Mouse (Mus musculus) adrenal gland, adult 2 months (tissue): ENCODE results near the gene Lrrc30. TPM values are rescaled to one million over a fixed set of nuclear protein-coding genes. Genes with fewer than 3 reads are reported as not detected.

Source experiments
- DNase-seq: peaks from one replicate; pipeline ENCODE4 v3.0.0; 2021
- polyA plus RNA-seq: library from polyadenylated mRNA; depleted of rRNA; stranded (reverse); fragments of >200 nt; gene quantifications from 2 replicates; pipeline ENCODE4 v1.2.3, GENCODE M21; 2012; rRNA removed
- total RNA-seq, 2 experiments: library from RNA; stranded (reverse); gene quantifications; 2 replicates each; pipeline ENCODE4 v1.2.3; 2021

Gene Lrrc30
- total and polyA plus RNA-seq, 3 experiments = 0.14 to 0.41 (median 0.28) TPM

DNA sequence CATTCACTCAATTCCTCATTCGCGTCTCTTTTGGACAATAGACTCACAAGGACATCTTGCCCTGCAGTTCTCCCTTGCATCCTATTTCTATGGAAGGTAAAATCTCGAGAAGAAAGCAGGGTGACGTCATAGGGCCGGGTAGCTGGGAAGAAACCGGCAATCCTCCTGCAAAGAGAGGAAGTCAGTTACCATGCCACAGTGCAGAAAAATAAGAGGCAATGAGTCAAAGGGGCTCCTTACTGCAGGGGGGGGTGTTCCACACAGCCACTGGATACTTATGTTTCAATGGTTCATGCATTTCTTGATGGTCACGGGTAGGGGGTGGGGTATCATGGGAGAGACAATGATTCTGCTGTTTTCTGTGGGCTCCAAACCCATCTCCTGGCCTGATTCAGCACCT lies 49.1 kb downstream of the Lrrc30 start:
- no peak for DNase-seq

DNA sequence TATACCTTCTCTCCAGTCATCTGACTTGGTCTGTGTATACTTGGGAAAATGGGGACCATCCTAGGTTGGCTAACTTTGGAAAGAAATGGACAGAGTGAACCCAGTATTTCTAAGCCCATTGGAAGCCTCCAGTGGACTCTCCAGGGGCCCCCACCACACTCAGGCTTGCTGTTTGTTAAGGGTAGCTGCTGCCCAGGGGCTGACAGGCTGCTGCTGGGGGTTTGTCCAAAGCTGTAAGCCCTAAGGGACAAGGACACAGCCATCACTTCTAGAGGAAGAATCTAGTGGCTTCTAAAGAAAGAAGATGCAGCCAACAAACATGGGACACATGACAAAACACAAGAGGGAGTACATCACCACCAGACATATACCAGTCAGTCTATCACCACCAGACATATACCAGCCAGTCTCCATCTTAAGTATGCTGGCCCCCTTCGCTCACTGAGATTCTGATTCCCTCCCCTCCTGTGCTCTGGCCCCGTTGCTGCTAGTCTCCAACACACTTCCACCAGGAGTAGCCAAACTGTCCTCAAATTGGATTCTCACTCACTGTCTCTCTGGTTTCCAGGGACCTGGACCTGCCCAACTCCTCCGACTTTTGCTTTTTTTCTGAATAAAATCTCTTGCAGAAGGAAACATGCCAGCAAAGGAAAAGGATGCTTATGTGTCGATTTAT lies 49.7 kb downstream of the Lrrc30 start:
- DNase-seq = no peak

DNA sequence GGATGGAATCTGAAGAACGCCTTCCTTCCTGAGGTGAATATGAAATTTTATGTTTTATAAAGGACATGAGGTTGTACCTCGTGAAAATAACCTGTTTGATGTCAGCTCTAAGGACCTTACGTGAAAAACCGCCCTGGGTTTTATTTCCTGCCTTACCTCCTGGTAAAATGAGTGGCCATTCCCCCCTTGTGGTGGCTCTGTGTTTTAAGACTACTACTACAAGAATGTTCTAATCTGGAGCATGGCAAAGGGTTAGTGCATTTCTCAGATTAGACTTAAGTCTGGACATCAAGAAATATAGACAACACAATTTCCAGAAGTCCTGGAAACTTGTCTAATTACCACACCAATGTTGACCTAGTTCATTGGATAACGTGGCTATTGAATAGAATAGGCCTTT lies 50.7 kb downstream of the Lrrc30 start:
- no peak for DNase-seq

Other genes with a start within 250 kb of the Lrrc30 start
- gene Lama1, start 64.5 kb upstream of the Lrrc30 start, total RNA-seq = 10 to 100 TPM in 1 of 2 experiments, 1 to 10 TPM in 1; 7.5 to 10.6 TPM
- 8.1 and 9.6 TPM in 2 replicates for gene Lama1, start 64.5 kb upstream of the Lrrc30 start, polyA plus RNA-seq